Mouse (Mus musculus) brain, embryonic 14.5 days (tissue): ENCODE measurements around the gene Eef2k. TPM values are rescaled to one million over a fixed set of nuclear protein-coding genes. Genes with fewer than 3 reads are reported as not detected.
"Not testable (repeated sequence)": the region's sequence is repeated elsewhere in the genome, so short reads cannot be mapped to it uniquely, and the experiment has no call there.

Source experiments
- DNase-seq: peaks from one replicate; pipeline ENCODE4 v3.0.0-alpha.2; 2011; ENCODE audit warnings: low read depth
- CTCF ChIP-seq: fragments of 200-500 bp; IDR thresholded peaks from 2 replicates; pipeline ENCODE4 v1.5.1; 2012; ENCODE audit warnings: inconsistent platforms, mild to moderate bottlenecking, moderate library complexity, borderline replicate concordance; ENCODE audit not compliant: insufficient read depth, insufficient read length; ENCODE audit errors: extremely low read depth
- POLR2A ChIP-seq: fragments of 200-500 bp; IDR thresholded peaks from 2 replicates; pipeline ENCODE4 v1.6.1; 2012; ENCODE audit warnings: mild to moderate bottlenecking, inconsistent platforms, borderline replicate concordance; ENCODE audit not compliant: poor library complexity, insufficient read depth, insufficient read length, severe bottlenecking; ENCODE audit errors: extremely low read depth
- polyA plus RNA-seq: library from polyadenylated mRNA; depleted of rRNA; stranded (reverse); fragments of >200 nt; gene quantifications from 2 replicates; pipeline ENCODE4 v1.2.3, GENCODE M21; 2012

Gene Eef2k
- polyA plus RNA-seq, 1 experiment = 34.6 TPM

- DNase-seq = no peak
- no peak for TF ChIP-seq CTCF
- TF ChIP-seq POLR2A = no peak
Measured at GRCm38 (mm10) chr7:120897711-120898335, 55.2 kb downstream of the Eef2k start.

GRCm38 (mm10) chr7:120900191-120900590, 57.6 kb downstream of the Eef2k start:
- no peak for DNase-seq
- no peak for TF ChIP-seq POLR2A
- no peak for TF ChIP-seq CTCF

GRCm38 (mm10) chr7:120901701-120902100, 59.1 kb downstream of the Eef2k start:
- TF ChIP-seq CTCF = no peak
- no peak for TF ChIP-seq POLR2A
- DNase-seq = peak; percentile 1

- TF ChIP-seq POLR2A (no peak), CTCF (no peak)
- DNase-seq = peak; percentile 58
Measured at GRCm38 (mm10) chr7:120902931-120903330, 60.3 kb downstream of the Eef2k start.

- peak; percentile 3; the same call in 1 of the 2 replicates for TF ChIP-seq CTCF
Measured at GRCm38 (mm10) chr7:120910172-120910571, 67.5 kb downstream of the Eef2k start.

GRCm38 (mm10) chr7:120911268-120911667, 68.6 kb downstream of the Eef2k start:
- not testable (repeated sequence) for DNase-seq

More at GRCm38 (mm10) chr7:120910172-120910571, 67.5 kb downstream of the Eef2k start:
- not testable (repeated sequence) for DNase-seq

- TF ChIP-seq POLR2A (no peak), CTCF (no peak)
- no peak for DNase-seq
Measured at GRCm38 (mm10) chr7:120913332-120913731, 70.7 kb downstream of the Eef2k start.

- no peak for DNase-seq
- TF ChIP-seq POLR2A = no peak
- TF ChIP-seq CTCF = no peak
Measured at GRCm38 (mm10) chr7:120916262-120916875, 73.7 kb downstream of the Eef2k start.

GRCm38 (mm10) chr7:120917279-120917591, 74.6 kb downstream of the Eef2k start:
- DNase-seq = no peak
- TF ChIP-seq POLR2A (no peak), CTCF (no peak)

- peak; percentile 51; the same call in 1 of the 2 replicates for TF ChIP-seq POLR2A
- peak; percentile 88 for TF ChIP-seq CTCF
Measured at GRCm38 (mm10) chr7:120917592-120918461, 75.2 kb downstream of the Eef2k start, which contains the start of gene Polr3e. TSS of gene Polr3e (plus strand) at chr7:120917744.

GRCm38 (mm10) chr7:120918526-120918962, 75.9 kb downstream of the Eef2k start:
- DNase-seq = peak; percentile 92
- TF ChIP-seq CTCF (no peak), POLR2A (no peak)

More at GRCm38 (mm10) chr7:120917592-120918461, 75.2 kb downstream of the Eef2k start, which contains the start of gene Polr3e:
- DNase-seq = peak; percentile 99

- no peak for DNase-seq
- TF ChIP-seq CTCF (no peak), POLR2A (no peak)
Measured at GRCm38 (mm10) chr7:120933110-120933509, 90.5 kb downstream of the Eef2k start.

GRCm38 (mm10) chr7:120933680-120934195, 91.1 kb downstream of the Eef2k start:
- TF ChIP-seq CTCF = no peak
- no peak for TF ChIP-seq POLR2A

More at GRCm38 (mm10) chr7:120933680-120934195, 91.1 kb downstream of the Eef2k start:
- DNase-seq = no peak
